Mouse (Mus musculus): ENCODE results near the gene Prmt7.
A peak's percentile ranks its signal among the peaks of the same experiment; 100 is the strongest.
"Not testable (repeated sequence)": the region's sequence is repeated elsewhere in the genome, so short reads cannot be mapped to it uniquely, and the experiment has no call there.

The Prmt7 gene

DNA sequence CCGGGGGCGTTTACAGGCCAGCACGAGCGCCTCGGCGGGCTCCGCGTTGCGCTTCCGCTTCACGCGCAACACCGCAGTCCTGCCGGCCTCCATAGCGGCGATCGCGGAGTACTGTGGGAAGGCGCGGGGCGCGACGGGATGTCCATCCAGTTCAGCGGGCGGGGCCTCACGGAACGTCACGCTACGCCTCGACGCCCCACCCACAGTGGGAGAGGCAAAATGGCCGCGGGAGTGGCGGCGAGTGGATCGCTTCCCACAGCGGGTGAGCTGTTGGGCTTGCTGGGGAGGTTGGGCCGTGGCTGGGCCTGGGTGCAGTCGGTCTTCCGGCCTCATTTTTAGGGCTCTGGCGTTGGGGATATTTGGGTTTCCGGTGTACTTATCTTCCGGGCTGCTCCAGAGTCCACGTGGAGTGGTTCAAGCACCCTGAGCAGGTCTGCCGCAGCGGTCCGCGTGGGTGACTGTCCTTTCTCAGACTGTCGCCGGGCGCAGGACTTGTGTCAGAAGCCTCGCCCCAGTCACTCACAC is at the start of gene Prmt7, which contains the start of gene Slc7a6os:
Gene Prmt7 (plus strand): TSS at position 116 of the 525 bp plus-strand sequence.
Gene Slc7a6os (minus strand): TSS at position 115 of the 525 bp plus-strand sequence.
- DNase-seq (ENCODE audit: low read depth): peak; percentile 86

DNA sequence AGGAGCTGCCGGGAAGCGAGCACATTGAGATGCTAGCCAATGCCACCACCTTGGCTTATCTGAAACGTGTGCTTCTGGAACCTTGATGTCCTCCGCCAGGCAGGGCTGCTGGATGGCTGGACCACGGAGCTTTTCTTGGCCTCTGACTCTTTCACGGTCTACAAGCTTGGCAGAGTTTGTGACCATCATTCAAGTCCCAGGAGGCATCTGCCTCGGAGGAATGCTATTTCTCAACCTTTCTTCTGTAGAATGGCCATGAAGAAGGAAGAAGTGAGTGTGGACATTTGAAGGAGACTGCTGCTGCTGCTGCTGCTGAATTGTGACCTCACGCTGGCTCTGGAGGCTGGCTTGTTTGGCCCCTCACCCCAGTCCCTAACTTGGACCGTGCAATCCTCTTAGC is 47.5 kb upstream of the Prmt7 start:
- DNase-seq (ENCODE audit: low read depth): no peak

DNA sequence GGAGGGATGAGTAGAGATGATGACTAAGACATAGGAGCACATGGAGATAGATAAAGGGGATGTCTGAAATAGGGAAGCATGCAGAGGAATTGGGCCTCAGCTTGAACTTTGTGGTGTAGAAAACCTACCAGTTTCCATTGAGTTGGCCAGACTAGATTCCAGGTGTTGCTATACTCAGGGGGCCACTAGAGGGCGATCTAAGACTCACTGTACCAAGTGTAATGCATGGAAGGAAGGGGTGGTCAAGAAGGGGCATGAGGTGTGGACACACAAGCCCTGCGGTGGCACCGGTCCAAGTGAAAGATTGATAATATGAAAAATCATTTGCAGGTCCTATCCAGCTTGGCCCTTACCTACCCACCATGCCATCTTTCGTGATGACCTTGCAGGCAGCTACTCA is 45.3 kb upstream of the Prmt7 start:
- peak; percentile 52 for DNase-seq (ENCODE audit: low read depth)

DNA sequence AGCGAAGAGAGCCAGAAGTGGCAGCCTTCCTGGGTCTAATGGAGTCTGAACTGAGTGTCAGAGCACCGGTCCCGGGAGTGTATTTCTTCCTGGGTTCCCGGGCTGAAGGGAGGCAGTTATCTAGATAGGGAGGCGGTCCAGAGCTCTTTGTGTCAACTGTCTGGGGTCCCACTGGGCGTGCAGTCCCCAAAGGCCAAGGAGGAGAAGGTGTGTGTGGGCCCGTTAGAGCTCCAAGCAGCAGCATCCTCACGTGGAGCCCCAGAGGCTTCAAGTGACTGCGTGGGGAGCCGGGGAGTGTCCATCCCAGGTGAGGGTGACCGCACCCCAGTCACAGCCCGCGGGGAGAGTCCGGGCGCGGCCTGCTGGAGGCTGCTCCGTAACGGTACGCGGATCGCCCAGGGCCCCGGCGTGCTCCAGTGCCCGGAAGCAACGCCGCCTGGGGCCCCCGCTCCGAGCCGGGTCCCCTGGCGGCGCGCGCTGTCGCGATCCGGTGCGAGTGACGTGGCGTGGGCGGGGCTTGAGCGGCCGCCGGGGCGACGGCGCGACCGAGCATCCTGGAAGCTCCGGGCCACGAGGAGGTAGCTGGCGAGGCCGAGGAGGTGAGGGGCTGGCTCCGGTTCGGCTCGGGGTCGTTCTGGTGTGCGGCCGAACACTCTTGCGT is 42.2 kb upstream of the Prmt7 start, which contains the start of gene Slc7a6:
Gene Slc7a6 (plus strand): TSS at position 502 of the 661 bp plus-strand sequence.
- DNase-seq (ENCODE audit: low read depth): peak; percentile 67

- no peak for DNase-seq (ENCODE audit: low read depth)
Observed at GRCm38 (mm10) chr8:106169017-106169933, 41.5 kb upstream of the Prmt7 start.

DNA sequence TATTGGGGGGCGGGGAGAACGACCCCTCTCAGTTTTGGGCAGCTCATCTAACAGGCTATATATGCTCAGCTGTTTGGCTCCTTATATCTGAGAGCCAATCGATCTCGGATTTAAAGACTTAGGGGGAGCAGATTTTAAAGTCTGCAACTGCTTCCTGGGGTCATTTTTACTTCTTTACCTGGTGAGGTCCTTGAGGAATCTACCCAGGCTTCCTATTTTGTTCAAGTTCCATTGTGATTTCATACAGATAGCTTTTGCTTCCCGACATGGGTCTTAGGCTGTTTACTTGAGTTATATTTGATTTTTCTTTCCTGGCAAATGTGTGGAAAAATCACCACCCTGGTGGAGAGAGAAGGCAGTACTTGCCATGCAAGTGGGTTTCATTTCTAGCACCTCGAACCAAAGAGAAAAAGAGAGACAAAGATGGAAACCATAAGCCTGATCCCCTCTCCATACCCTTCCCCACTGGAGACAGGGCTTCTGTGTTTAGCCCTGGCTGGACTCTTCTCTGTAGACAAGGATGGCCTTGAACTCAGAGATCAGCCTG is 40.7 kb upstream of the Prmt7 start:
- DNase-seq (ENCODE audit: low read depth): no peak

DNA sequence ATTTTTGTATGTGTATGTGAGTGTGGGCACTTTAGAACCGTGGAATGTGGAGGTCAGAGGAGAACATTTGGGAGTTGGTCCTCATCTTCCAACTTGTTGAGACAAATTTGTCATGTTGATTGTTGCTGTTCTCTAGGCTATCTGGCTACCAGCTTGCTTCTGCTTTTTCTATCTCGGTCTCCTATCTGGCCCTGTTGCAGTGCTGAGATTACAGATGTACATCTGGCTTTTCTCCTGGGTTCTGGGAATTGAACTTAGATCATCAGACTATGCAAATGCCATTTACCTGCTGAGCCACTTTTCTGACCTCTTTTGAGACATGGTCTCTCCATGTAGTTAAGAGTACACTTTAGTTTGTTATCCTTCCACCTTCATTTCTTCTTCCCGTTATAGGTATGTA is 37.2 kb upstream of the Prmt7 start:
- no peak for DNase-seq (ENCODE audit: low read depth)

- DNase-seq (ENCODE audit: low read depth): no peak
Observed at GRCm38 (mm10) chr8:106176891-106177290, 33.8 kb upstream of the Prmt7 start.

GRCm38 (mm10) chr8:106177594-106177993 is 33.1 kb upstream of the Prmt7 start:
- no peak for DNase-seq (ENCODE audit: low read depth)

DNA sequence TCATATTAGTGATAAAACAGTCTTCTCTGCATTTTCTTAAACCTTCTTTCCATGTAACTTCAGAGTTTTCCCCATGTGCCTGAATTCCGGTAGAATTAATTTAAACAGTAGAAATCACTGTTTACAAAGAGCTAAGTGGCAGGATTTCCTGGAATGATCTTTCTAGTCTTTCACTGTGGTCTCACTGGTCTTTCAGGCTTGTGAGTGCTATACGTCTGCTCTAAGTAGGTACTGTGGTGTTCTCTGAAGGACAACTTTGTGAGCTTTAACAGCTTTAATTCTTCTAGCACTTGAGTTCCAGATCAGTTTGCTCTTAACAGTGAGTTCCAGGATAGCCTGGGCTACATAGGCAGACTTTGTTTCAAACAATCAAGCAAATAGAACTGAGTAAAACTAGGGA is 32.3 kb upstream of the Prmt7 start:
- DNase-seq (ENCODE audit: low read depth): no peak

DNA sequence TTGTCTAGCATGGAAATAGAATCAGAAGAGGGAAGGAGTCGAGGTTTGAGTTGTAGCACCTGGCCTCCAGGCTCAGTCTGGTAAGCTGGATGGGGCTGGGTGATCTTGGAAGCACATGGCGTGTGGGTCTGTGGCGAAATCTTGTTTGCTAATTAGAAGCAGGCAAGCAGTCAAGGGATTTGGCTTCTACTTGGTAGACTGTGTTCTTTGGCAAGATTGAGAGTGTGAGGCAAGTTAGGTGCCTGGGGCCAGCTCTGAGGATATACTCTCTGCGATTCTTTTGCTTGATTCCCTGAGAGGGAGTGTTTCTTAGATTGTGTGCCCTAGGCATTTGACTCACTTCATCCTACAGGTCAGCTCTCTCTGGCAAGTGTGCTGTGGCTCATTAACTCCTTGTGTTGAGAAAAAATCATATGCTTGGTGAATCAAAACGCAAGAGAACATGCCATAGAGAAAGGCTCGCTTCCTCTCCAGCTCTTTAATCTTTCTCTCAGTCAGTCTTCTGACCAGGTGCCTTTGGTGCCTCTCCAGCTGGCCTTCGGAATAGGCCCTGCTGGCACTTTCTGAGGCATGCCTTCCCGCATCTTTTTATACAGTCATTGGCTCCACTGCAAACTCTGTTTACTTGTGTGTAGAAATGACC is 25.0 kb upstream of the Prmt7 start:
- DNase-seq (ENCODE audit: low read depth): no peak

DNA sequence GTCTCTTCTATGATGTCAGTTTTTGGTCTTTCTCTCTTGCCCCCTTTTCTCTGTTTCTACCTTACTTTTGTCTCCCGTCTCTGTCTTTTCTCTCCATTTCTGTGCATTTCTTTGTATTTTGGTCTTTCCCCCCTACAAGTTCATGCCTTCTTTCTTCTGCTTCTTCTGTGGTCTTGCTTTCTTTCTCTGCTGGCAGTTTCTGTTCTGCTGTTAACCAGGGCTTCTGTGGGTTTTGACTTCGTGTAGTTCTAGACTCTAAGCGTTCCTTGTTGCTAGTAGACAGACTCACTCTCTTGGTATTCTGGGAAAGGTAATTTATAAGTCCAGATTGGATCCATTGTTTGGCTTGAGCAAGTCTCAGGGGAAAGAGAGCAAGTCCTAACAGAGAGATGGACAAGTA is 24.3 kb upstream of the Prmt7 start:
- no peak for DNase-seq (ENCODE audit: low read depth)

GRCm38 (mm10) chr8:106189162-106189561 is 21.6 kb upstream of the Prmt7 start:
- no peak for DNase-seq (ENCODE audit: low read depth)

- peak; percentile 59 for DNase-seq (ENCODE audit: low read depth)
Observed at GRCm38 (mm10) chr8:106191639-106192038, 19.1 kb upstream of the Prmt7 start.

DNA sequence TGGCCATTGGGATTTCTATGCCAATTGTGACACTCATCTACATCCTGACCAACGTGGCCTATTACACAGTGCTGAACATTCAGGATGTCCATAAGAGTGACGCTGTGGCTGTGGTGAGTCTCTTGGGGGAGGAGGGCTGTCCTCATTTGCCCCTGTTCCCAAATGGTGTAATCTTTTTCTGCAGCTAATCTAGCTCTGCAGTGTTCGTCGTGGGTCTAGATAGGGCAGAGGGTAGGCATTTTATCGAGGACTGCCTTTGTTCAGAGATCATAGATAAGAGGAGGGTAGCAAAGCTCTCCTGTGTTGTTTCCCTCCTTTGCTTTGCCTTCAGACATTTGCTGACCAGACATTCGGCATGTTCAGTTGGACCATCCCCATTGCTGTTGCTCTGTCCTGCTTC is 17.6 kb upstream of the Prmt7 start:
- no peak for DNase-seq (ENCODE audit: low read depth)

DNA sequence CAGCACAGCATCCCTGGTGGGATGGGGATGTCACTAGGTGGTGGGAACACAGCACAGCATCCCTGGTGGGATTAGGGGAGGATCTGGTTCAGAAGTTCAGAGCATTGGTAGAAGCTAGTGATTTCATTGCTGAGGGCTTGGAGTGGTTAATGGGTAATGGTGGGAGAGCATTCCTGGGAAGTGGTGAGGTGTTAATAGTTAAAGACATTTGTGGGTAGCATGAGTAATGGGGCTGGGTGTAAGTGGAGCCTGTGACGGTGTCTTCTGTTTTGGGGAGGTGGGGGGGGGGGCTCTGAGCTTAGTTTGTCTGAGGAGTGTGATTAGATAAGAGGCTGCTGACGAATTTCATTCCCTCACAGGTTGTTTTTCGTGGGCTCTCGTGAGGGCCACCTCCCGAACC is 16.7 kb upstream of the Prmt7 start:
- no peak for DNase-seq (ENCODE audit: low read depth)

DNA sequence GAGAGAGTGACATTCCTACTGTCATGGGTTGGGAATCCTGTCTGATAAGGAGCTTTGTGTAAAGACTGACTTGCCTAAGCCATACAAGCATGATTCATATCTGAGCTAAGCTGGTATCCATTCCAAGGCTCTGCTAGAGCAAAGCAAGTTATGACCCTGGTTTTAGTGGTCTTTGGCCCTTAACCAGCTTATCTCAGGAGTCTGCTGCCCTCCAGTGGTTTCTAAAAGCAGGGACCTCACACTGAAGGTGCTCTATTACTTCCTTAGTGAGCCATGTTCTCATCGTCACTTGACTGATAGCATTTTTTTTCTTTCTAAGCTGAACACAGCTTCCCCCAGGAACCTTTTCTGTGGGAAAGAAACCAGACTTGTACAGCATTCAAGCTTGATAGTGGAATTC is 12.0 kb upstream of the Prmt7 start:
- DNase-seq (ENCODE audit: low read depth): peak; percentile 40

DNA sequence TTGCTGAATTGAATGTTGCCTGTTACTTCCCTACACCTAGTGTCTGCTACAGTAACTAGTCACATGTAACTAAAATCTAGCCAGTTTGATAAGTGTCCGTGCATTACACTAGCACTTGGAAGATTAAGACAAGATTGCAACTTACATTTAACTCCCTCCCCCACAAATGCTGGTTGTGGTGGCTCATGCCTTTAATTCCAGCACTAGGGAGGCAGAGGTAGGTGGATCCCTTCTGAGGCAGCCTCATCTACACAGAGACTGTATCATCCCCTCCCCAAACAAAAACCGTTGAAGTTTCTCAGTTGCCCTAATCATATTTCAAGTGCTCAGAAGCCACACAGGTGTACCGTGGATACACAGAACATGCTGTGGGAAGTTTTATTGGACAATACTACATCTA is 11.1 kb upstream of the Prmt7 start:
- not testable (repeated sequence) for DNase-seq (ENCODE audit: low read depth)

DNA sequence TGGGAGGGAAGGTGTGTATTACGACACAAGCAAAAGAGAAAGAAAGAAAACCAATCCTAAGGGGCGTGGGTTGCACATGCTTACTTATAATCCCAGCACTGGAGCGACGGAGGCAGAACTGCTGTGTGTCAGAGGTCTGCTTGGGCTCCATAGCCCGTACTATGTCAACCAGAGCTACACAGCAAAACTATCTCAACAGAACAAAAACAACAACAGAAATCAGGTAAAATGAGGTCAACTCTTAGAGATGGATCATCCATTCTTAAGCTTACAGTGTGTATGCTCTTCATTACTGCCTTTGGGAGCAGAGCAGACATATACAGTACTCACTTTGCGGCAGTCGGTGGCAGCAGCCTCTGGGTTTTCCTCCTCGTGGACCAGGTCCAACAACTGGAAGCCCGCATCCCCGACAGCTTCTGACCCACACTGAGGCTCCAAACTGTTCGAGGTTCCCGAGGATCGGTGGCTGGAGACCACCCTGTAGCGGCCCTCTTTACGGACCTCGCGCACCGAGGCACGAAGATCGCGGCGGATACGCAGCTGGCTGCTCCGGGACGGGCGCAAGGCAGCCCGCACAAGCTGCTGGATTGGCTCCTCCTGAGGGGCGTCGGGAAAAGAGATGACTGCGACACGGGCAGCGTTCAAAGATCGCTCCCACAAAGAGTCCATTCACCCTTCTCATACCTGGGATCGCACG is 553 bp upstream of the Prmt7 start:
- peak; percentile 41 for DNase-seq (ENCODE audit: low read depth)

DNA sequence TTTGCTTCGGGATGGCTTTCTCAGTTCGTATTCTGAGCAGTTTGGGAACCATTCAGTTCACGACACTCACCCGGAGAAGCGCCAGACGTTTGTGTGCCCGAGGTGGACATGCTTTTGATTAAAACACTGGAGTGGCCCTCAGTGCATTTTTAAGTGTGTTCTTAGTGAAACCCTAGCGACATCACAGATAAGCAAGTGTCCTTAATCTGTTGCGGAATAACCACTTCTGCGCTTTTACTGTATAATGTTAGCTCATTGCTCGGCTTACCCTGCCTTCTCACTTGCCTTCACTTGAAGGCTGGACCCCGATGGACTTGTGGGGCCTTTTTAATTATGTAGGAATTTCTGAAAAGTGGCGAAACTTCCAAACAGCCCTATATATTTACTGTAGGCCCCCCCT is 685 bp downstream of the Prmt7 start:
- DNase-seq (ENCODE audit: low read depth): peak; percentile 24

DNA sequence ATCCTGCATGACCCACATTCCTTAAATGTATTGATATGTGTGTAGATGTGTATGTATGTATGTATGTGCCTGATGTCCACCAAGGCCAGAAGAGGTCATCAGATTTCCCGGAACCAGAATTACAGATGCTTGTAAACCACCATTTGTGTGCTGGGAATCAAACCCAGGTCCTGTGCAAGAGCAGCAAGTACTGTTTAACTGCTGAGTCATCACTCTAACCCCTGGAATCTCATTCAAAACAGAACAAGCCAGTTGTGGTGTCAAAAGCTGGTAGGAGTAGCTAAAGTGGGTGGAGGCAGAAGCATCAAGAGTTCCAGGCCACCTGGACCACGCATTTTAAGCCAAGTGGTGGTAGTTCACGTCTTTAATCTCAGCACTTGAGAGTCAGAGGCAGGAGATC is 3.2 kb downstream of the Prmt7 start:
- no peak for DNase-seq (ENCODE audit: low read depth)

DNA sequence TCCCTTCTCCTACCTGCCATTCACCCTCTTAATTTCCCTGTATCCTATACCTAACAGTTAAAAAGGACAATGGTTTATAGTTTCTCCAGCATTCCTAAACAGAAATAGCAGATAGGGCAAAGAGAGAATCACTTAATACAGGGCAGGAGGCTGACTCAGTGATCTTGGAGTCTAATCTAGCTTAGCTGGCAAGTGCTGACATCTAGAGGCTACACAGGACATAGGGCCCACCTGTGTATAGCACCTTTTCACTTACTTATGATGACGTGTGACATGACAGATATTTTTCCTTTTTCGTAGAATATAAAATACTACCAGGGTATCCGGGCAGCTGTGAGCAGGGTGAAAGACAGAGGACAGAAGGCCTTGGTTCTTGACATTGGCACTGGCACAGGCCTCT is 8.9 kb downstream of the Prmt7 start:
- no peak for DNase-seq (ENCODE audit: low read depth)

Measured in c-Kit-positive CD71-positive TER-119-negative erythroid progenitor cells, embryonic 14.5 days (primary cell).